Mouse (Mus musculus) brain, embryonic 14.5 days (tissue): Measurements from ENCODE around the gene Elmo1.

Experiments used
- CTCF ChIP-seq: fragments of 200-500 bp; IDR thresholded peaks from 2 replicates; pipeline ENCODE4 v1.5.1; 2012; ENCODE audit warnings: inconsistent platforms, mild to moderate bottlenecking, moderate library complexity, borderline replicate concordance; ENCODE audit not compliant: insufficient read depth, insufficient read length; ENCODE audit errors: extremely low read depth
- POLR2A ChIP-seq: fragments of 200-500 bp; IDR thresholded peaks from 2 replicates; pipeline ENCODE4 v1.6.1; 2012; ENCODE audit warnings: mild to moderate bottlenecking, inconsistent platforms, borderline replicate concordance; ENCODE audit not compliant: poor library complexity, insufficient read depth, insufficient read length, severe bottlenecking; ENCODE audit errors: extremely low read depth

DNA sequence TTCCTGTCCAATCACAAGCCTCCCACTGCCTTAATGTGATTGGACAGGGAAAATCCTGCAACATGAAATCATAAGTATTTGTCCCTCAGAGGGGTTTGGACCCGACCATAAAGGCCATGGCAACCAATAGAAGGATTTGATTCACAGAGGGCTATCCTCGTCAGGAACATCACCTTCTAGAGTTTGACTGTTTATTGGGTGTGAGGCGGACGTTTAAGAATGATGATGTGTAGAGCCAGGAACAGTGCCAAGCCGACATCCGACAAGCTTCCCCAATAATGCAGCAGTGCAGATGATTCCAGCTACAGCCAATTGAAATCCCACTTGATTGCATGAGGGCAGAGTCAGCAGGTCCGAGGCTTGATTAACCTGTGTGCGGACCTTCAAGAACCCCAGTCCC lies 288.5 kb downstream of the Elmo1 start:
- TF ChIP-seq POLR2A (no peak), CTCF (no peak)
